Mouse (Mus musculus) limb, embryonic 14.5 days (tissue): ENCODE measurements around the gene S100a3. TPM values are rescaled to one million over a fixed set of nuclear protein-coding genes. Genes with fewer than 3 reads are reported as not detected.

Experiments
- ATAC-seq: fragments of 200-750 bp; cut with Nextera tagmentation; 2 replicates; pipeline ENCODE4 v1.8.0; 2017; ENCODE audit warnings: low read depth, moderate number of reproducible peaks, moderate TSS enrichment; ENCODE audit not compliant: low FRiP score
- DNase-seq: peaks from one replicate; pipeline ENCODE4 v3.0.0-alpha.2; 2015; ENCODE audit warnings: low spot score
- H3K27ac ChIP-seq: fragments of 300-500 bp; sonication (generic); replicated peaks from 2 replicates; pipeline ENCODE4 v1.5.1; 2014; ENCODE audit warnings: low read depth, mild to moderate bottlenecking, low read length, moderate library complexity, mixed read lengths
- H3K27me3 ChIP-seq: fragments of 300-500 bp; sonication (generic); 2 replicates; pipeline ENCODE4 v1.6.1; 2014; ENCODE audit warnings: low read length, mixed read lengths; ENCODE audit not compliant: control insufficient read depth, insufficient read depth
- H3K36me3 ChIP-seq: fragments of 300-500 bp; sonication (generic); 2 replicates; pipeline ENCODE4 v1.6.1; 2014; ENCODE audit warnings: mild to moderate bottlenecking, low read length, moderate library complexity, mixed read lengths; ENCODE audit not compliant: control insufficient read depth, insufficient read depth
- H3K4me1 ChIP-seq: fragments of 300-500 bp; sonication (generic); 2 replicates; pipeline ENCODE4 v1.6.1; 2014; ENCODE audit warnings: antibody characterized with exemption, low read length, mixed read lengths; ENCODE audit not compliant: control insufficient read depth, insufficient read depth
- H3K4me2 ChIP-seq: fragments of 300-500 bp; sonication (generic); replicated peaks from 2 replicates; pipeline ENCODE4 v1.6.1; 2014; ENCODE audit warnings: low read depth, mild to moderate bottlenecking, low read length, moderate library complexity; ENCODE audit not compliant: severe bottlenecking
- H3K4me3 ChIP-seq: fragments of 300-500 bp; sonication (generic); replicated peaks from 2 replicates; pipeline ENCODE4 v1.5.1; 2014; ENCODE audit warnings: low read length
- H3K9ac ChIP-seq: fragments of 300-500 bp; sonication (generic); 2 replicates; pipeline ENCODE4 v1.6.1; 2014; ENCODE audit warnings: mild to moderate bottlenecking, low read depth, low read length, moderate library complexity; ENCODE audit not compliant: severe bottlenecking
- H3K9me3 ChIP-seq: fragments of 300-500 bp; sonication (generic); 2 replicates; pipeline ENCODE4 v1.6.1; 2016; ENCODE audit warnings: low read length; ENCODE audit not compliant: control insufficient read depth
- POLR2A ChIP-seq: fragments of 200-500 bp; IDR thresholded peaks from 2 replicates; pipeline ENCODE4 v1.8.0; 2012; ENCODE audit warnings: inconsistent platforms, mild to moderate bottlenecking, moderate library complexity, borderline replicate concordance; ENCODE audit not compliant: insufficient read depth, insufficient read length; ENCODE audit errors: extremely low read depth
- WGBS: fragments of 180-500 bp; shearing (Covaris S2); extraction: QIAGEN DNeasy Blood & Tissue Kit; methylation state at CpG from one replicate; pipeline ENCODE4 v1.1.7; 2014; 5-methylcytosine and 5-hydroxymethylcytosine counted together
- polyA plus RNA-seq, 2 experiments: library from polyadenylated mRNA; depleted of rRNA in 1 of 2; stranded (reverse) in 1 of 2; unstranded in 1 of 2; fragments of >200 nt; fragmentation: Nextera tagmentation in 1 of 2; extraction: Ambion mirVana in 1 of 2; gene quantifications; 2 replicates each; pipeline versions ENCODE4 v1.2.1 to v1.2.3; 2012 to 2014

S100a3 gene
- polyA plus RNA-seq, 2 experiments = 0.92 to 1.1 TPM

DNA sequence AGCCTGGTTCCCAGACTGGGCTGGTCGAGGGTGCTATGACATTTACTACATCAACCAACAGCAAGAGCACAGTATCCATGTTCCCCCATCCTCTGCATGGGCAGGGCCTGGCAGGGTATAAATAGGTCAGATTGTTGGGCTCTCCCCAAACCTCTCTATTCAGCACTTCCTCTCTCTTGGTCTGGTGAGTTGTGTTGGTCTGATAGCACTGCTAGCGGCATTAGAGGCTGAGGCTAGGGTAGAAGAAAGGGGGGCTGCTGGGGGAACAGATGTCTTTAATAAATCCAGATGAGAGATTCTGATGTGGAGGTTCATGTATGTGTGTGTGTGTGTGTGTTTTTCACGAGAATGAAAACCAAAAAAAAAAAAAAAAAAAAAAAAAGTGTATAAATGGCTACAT lies 43.2 kb downstream of the S100a3 start, which contains the start of gene S100a4:
TSS of gene S100a4 (plus strand) at position 149 of the 400 bp plus-strand sequence.
- no peaks in the 10 kb centered on the region for H3K27me3 ChIP-seq
- H3K9ac ChIP-seq = no peak within 1 kb of the TSS
- TF ChIP-seq POLR2A = no peak
- no peak within 1 kb of the TSS for H3K4me2 ChIP-seq
- peak within 1 kb of the TSS; percentile 84 for H3K27ac ChIP-seq
- H3K36me3 ChIP-seq = no peaks in the 10 kb centered on the region
- DNase-seq = peak; percentile 68
- ATAC-seq = peak; percentile 64
- peaks cover 39% of the 10 kb centered on the region for H3K4me1 ChIP-seq
- no peak within 1 kb of the TSS for H3K4me3 ChIP-seq
- WGBS = 36% methylated on average over 3 of the region's 3 CpGs
- H3K9me3 ChIP-seq = no peaks in the 10 kb centered on the region

DNA sequence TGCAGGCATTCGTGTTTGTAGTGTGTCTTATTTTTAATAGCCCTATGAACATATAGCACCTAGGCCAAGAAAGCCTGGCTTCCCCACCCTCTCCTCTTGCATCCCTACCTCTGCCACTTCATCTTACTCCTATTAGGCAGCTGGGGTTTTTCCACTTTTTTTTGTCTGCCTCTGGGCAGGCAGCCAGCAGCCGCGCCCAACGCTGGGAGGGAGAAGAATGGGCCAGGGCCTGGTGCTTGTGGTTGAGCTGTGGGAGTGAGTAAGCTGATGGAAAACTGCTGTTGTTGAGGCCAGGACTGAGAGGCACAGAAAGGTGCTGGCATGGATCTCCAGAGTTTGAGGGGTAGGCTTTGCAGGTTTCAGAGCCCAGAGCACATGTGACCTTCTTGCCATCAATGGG lies 44.0 kb downstream of the S100a3 start:
- no peaks in the 10 kb centered on the region for H3K36me3 ChIP-seq
- no peaks in the 10 kb centered on the region for H3K27me3 ChIP-seq
- H3K4me1 ChIP-seq = peaks cover 39% of the 10 kb centered on the region
- WGBS = 4% methylated on average over 4 of the region's 4 CpGs
- no peak for TF ChIP-seq POLR2A
- DNase-seq = peak; percentile 90
- no peak overlapping the region for H3K9ac ChIP-seq
- peak overlapping the region; percentile 84 for H3K27ac ChIP-seq
- no peaks in the 10 kb centered on the region for H3K9me3 ChIP-seq
- H3K4me3 ChIP-seq = no peak overlapping the region
- ATAC-seq = peak; percentile 77
- H3K4me2 ChIP-seq = no peak overlapping the region

DNA sequence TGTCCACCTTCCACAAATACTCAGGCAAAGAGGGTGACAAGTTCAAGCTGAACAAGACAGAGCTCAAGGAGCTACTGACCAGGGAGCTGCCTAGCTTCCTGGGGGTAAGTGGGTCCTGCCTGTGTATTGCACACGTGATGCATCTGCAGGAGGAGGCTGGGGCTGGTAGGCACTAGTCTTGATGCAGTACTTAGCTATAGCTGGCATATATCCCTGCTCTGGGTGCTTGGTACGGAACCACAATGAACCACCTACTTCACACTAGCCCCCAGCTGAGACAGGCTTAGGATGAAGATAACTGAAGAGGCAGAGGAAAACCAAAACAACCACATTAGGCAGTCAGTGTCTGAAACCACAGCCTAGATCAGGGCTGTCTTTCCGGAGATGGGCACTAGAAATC lies 44.7 kb downstream of the S100a3 start:
- H3K9me3 ChIP-seq = no peaks in the 10 kb centered on the region
- 71% methylated on average over 3 of the region's 3 CpGs for WGBS
- no peak for DNase-seq
- H3K27ac ChIP-seq = peak overlapping the region; percentile 84
- no peaks in the 10 kb centered on the region for H3K36me3 ChIP-seq
- H3K4me1 ChIP-seq = peaks cover 39% of the 10 kb centered on the region
- no peak for TF ChIP-seq POLR2A
- ATAC-seq = no peak
- no peak overlapping the region for H3K4me2 ChIP-seq
- no peak overlapping the region for H3K4me3 ChIP-seq
- H3K27me3 ChIP-seq = no peaks in the 10 kb centered on the region
- no peak overlapping the region for H3K9ac ChIP-seq

DNA sequence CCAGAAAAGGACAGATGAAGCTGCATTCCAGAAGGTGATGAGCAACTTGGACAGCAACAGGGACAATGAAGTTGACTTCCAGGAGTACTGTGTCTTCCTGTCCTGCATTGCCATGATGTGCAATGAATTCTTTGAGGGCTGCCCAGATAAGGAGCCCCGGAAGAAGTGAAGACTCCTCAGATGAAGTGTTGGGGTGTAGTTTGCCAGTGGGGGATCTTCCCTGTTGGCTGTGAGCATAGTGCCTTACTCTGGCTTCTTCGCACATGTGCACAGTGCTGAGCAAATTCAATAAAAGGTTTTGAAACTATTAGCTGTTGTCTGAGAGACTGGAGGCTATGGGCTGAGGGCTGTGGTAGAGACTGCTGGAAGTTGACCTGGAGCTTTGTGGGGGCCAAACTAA lies 45.4 kb downstream of the S100a3 start:
- Histone ChIP-seq H3K27me3 (no peaks in the 10 kb centered on the region), H3K4me2 (0 out of 2 replicates have a peak overlapping the region, but pooled peaks have one; percentile 3), H3K9ac (no peak overlapping the region), H3K4me1 (peaks cover 39% of the 10 kb centered on the region), H3K27ac (peak overlapping the region; percentile 84), H3K9me3 (no peaks in the 10 kb centered on the region), H3K36me3 (no peaks in the 10 kb centered on the region), H3K4me3 (no peak overlapping the region)
- no peak for TF ChIP-seq POLR2A
- ATAC-seq (0 out of 2 replicates have a peak, but pooled peaks have one; percentile 28), DNase-seq (no peak)
- 58% methylated on average over 2 of the region's 2 CpGs for WGBS

DNA sequence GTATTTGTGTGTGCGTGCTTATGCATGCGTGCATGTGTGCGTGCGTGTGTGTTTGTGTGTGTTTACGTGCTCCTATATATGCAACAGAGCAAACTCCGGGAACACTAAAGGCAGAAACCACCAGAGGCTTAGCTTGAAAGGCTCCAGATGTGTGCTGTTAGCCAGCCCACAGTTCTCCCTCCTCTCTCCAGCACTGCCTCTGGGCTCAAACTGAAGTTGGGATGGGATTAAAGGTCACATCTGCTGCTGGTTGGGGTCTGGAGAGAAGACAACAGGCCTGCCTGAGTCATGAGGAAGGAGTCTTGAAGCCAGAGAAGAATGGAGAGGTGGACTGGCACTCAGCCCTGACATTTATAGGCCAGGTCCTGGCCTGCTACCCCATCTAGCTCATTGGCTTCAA lies 45.8 kb downstream of the S100a3 start:
- H3K4me1 ChIP-seq = peaks cover 39% of the 10 kb centered on the region
- no peak overlapping the region for H3K4me3 ChIP-seq
- H3K27me3 ChIP-seq = no peaks in the 10 kb centered on the region
- no peak overlapping the region for H3K9ac ChIP-seq
- peak overlapping the region; percentile 84 for H3K27ac ChIP-seq
- TF ChIP-seq POLR2A = no peak
- H3K9me3 ChIP-seq = no peaks in the 10 kb centered on the region
- ATAC-seq (peak; percentile 72), DNase-seq (peak; percentile 81)
- H3K36me3 ChIP-seq = no peaks in the 10 kb centered on the region
- 0 out of 2 replicates have a peak overlapping the region, but pooled peaks have one; percentile 3 for H3K4me2 ChIP-seq
- WGBS = 49% methylated on average over 6 of the region's 6 CpGs

DNA sequence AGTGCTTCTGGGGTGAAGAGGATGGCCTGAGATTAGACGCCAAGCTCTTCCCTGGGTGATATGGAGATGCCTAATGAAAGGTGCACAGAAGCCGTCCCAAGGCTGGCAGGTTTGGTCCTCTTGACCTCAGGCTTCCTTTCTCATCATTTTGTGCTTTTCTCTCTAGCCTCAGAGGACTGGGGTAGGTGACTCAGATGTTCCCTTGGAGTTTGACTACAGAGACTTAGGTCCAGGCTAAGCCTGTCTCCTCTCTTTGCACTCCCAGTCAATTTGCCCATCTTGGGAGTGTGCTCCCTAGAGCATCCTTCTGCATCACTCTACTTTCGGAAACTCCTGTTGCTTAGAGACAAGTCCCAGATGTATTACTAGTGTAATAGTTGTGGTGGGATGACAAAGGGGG lies 47.0 kb downstream of the S100a3 start:
- H3K27ac ChIP-seq = no peak overlapping the region
- H3K4me2 ChIP-seq = no peak overlapping the region
- TF ChIP-seq POLR2A = no peak
- WGBS = 89% methylated on average over 3 of the region's 3 CpGs
- no peaks in the 10 kb centered on the region for H3K9me3 ChIP-seq
- no peak overlapping the region for H3K4me3 ChIP-seq
- no peak overlapping the region for H3K9ac ChIP-seq
- ATAC-seq = no peak
- H3K36me3 ChIP-seq = no peaks in the 10 kb centered on the region
- H3K4me1 ChIP-seq = peaks cover 39% of the 10 kb centered on the region
- H3K27me3 ChIP-seq = no peaks in the 10 kb centered on the region
- no peak for DNase-seq
